In the genomic region with DNA sequence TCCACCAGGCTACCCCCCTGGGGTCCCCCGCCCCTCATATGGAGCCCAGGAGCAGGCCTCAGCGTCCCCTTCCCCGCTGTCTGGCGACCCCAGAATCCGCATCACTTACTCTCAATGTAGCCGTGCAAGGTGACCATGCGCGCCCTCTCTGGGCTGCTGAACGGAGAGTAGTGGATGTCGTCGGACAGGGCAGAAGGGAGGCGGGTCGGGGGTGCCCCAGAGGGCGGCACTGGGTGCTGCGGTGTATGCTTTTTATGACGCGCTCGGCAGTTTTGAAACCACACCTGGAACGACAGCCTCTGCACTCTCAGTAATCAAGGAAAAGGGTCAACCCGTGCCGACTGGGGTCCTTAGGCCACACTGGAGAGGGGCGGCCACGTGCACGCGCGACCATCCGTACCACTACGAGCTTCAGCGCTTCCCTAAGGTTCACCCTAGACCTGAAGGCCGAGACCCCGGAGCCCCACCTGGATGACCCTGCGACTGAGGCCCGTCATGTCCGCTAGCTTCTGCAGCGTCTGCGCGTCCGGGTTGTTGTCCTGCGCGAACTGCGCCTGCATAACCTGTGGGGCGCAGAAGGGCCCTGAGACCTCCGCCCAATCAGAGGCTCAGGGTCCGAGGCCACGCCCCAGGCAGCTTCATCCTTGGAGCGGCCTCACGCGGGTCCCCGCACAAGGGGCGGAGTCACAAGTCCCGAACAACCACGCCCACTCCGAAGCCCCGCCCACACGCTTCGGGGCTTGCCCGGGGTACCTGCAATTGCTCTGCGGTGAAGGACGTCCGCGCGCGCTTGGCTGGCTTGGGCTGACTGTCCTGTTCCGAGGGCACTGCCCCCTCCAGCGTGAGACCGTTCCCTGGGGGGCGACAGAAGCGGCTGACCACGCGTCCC, we compare ENCODE assay signal across 8 mouse cellular contexts. TPM values are rescaled to one million over a fixed set of nuclear protein-coding genes. Genes with fewer than 3 reads are reported as not detected.
A peak's percentile ranks its signal among the peaks of the same experiment; 100 is the strongest.
DNase-seq lines count a peak whose midpoint lies in the region; ATAC-seq and TF ChIP-seq lines count a peak whose summit lies in the region.

No protein-coding gene starts in this region.

- no peak overlapping the region for H3K9ac ChIP-seq in lung, postnatal 0 days (replicated peaks; ENCODE audit: low read depth)

- no peak overlapping the region for H3K27ac ChIP-seq in left cerebral cortex, adult 2 months
- no peak overlapping the region for H3K27ac ChIP-seq in lung, postnatal 0 days (ENCODE audit: low read length)

- peak overlapping the region; percentile 7 for H3K4me3 ChIP-seq in left cerebral cortex, adult 2 months
- peak overlapping the region; percentile 29 for H3K4me3 ChIP-seq in lung, postnatal 0 days (ENCODE audit: low read depth, low read length)

- 18% methylated on average over 64 of the region's 70 CpGs for WGBS in lung, postnatal 0 days

- peaks cover 7% of the 10 kb centered on the region for H3K4me1 ChIP-seq in lung, postnatal 0 days (ENCODE audit: insufficient read depth, low read depth, low read length)

- TF ChIP-seq EP300 in lung, postnatal 0 days (IDR thresholded peaks at IDR 0.05): no peak

- intact Hi-C loops in left cerebral cortex, adult 2 months (cut with DNase I): no loop called here
- intact Hi-C loops in left cerebral cortex, postnatal 36 days (cut with DNase I): no loop called here

- H3K27me3 ChIP-seq in lung, postnatal 0 days (replicated peaks; ENCODE audit: insufficient read depth, low read length): peaks cover 54% of the 10 kb centered on the region

- TF ChIP-seq CTCF in left cerebral cortex, adult 2 months (IDR thresholded peaks at IDR 0.05): no peak
- TF ChIP-seq CTCF in lung, postnatal 0 days (IDR thresholded peaks at IDR 0.05): no peak

- peak; percentile 27 to 38 for DNase-seq in left cerebral cortex, adult 2 months (ENCODE audit: extremely low spot score in 1 of 2, low spot score in 2 of 2)
- DNase-seq in left cerebral cortex, postnatal 36 days (ENCODE audit: low spot score in 2 of 2): no peak
- DNase-seq in c-Kit-positive CD71-positive TER-119-positive erythroid progenitor cells, embryonic 14.5 days (ENCODE audit: low spot score): peak; percentile 59
- DNase-seq in kidney, adult 9 months: peak; percentile 48
- peak; percentile 42 for DNase-seq in lung, postnatal 0 days (ENCODE audit: low spot score)
- DNase-seq in retina, embryonic 14.5 days (ENCODE audit: low spot score): peak; percentile 84

- peak; percentile 81 for ATAC-seq in granulocyte monocyte progenitor cell, adult 5-6 weeks (replicated peaks; ENCODE audit: poor library complexity, severe bottlenecking)
- peak; percentile 75 for ATAC-seq in lung, postnatal 0 days
- no peak for ATAC-seq in frontal cortex, adult (ENCODE audit: low TSS enrichment)

- no peaks in the 10 kb centered on the region for H3K9me3 ChIP-seq in lung, postnatal 0 days (ENCODE audit: low read length)

- H3K36me3 ChIP-seq in lung, postnatal 0 days (ENCODE audit: insufficient read depth, low read length): no peaks in the 10 kb centered on the region

- H3K4me2 ChIP-seq in lung, postnatal 0 days (replicated peaks; ENCODE audit: low read depth, low read length): peak overlapping the region; percentile 60

RNA-seq across cellular contexts. Expression of a gene that starts 14.1 kb away (rescaled TPM):
- 10 to 100 TPM; 16.3 to 19.6 TPM for total RNA-seq in left cerebral cortex, adult 2 months (2021)
- 10 to 100 TPM; 15.9 to 19.0 TPM for total RNA-seq in left cerebral cortex, postnatal 36 days (2021)
- not detected in 2 replicates for total RNA-seq in granulocyte monocyte progenitor cell, adult 5-6 weeks (2014; fragmentation: Nextera tagmentation)
- total RNA-seq in granulocyte monocyte progenitor cell, adult 5-6 weeks (2017): not detected in 2 replicates
- polyA plus RNA-seq in lung, postnatal 0 days (2015; fragmentation: Nextera tagmentation; extraction: Ambion mirVana): 1.7 and 2.0 TPM in 2 replicates

RNA-seq across cellular contexts. Expression of a gene that starts 41.8 kb away (rescaled TPM):
- total RNA-seq in left cerebral cortex, adult 2 months (2021): 1 to 10 TPM; 1.0 to 1.4 TPM
- total RNA-seq in left cerebral cortex, postnatal 36 days (2021): under 1 TPM; 0.61 to 0.79 TPM
- total RNA-seq in granulocyte monocyte progenitor cell, adult 5-6 weeks (2014; fragmentation: Nextera tagmentation): not detected in 2 replicates
- total RNA-seq in granulocyte monocyte progenitor cell, adult 5-6 weeks (2017): 1.5 TPM in 1 of 2 replicates, not detected in the other
- 5.3 and 6.7 TPM in 2 replicates for polyA plus RNA-seq in lung, postnatal 0 days (2015; fragmentation: Nextera tagmentation; extraction: Ambion mirVana)

RNA-seq across cellular contexts. Expression of a gene that starts 41.9 kb away (rescaled TPM):
- total RNA-seq in left cerebral cortex, adult 2 months (2021): 100 to 1,000 TPM; 185 to 195 TPM
- total RNA-seq in left cerebral cortex, postnatal 36 days (2021): 100 to 1,000 TPM; 177 to 217 TPM
- total RNA-seq in granulocyte monocyte progenitor cell, adult 5-6 weeks (2014; fragmentation: Nextera tagmentation): 105 and 132 TPM in 2 replicates
- total RNA-seq in granulocyte monocyte progenitor cell, adult 5-6 weeks (2017): 38.0 and 58.6 TPM in 2 replicates
- polyA plus RNA-seq in lung, postnatal 0 days (2015; fragmentation: Nextera tagmentation; extraction: Ambion mirVana): 202 and 228 TPM in 2 replicates

RNA-seq across cellular contexts. Expression of a gene that starts 45.1 kb away (rescaled TPM):
- 10 to 100 TPM; 14.6 to 18.7 TPM for total RNA-seq in left cerebral cortex, adult 2 months (2021)
- total RNA-seq in left cerebral cortex, postnatal 36 days (2021): 10 to 100 TPM; 18.0 to 18.1 TPM
- total RNA-seq in granulocyte monocyte progenitor cell, adult 5-6 weeks (2014; fragmentation: Nextera tagmentation): 16.9 and 21.4 TPM in 2 replicates
- total RNA-seq in granulocyte monocyte progenitor cell, adult 5-6 weeks (2017): 20.4 and 21.7 TPM in 2 replicates
- 24.2 and 27.2 TPM in 2 replicates for polyA plus RNA-seq in lung, postnatal 0 days (2015; fragmentation: Nextera tagmentation; extraction: Ambion mirVana)

RNA-seq across cellular contexts. Expression of a gene that starts 45.5 kb away (rescaled TPM):
- total RNA-seq in left cerebral cortex, adult 2 months (2021): 10 to 100 TPM; 47.9 to 48.9 TPM
- 10 to 100 TPM; 46.1 to 52.7 TPM for total RNA-seq in left cerebral cortex, postnatal 36 days (2021)
- total RNA-seq in granulocyte monocyte progenitor cell, adult 5-6 weeks (2014; fragmentation: Nextera tagmentation): 19.4 and 23.1 TPM in 2 replicates
- 18.6 and 20.1 TPM in 2 replicates for total RNA-seq in granulocyte monocyte progenitor cell, adult 5-6 weeks (2017)
- 60.5 and 64.2 TPM in 2 replicates for polyA plus RNA-seq in lung, postnatal 0 days (2015; fragmentation: Nextera tagmentation; extraction: Ambion mirVana)

Comparison
In these comparisons a context has a peak if more than half of its experiments do, and no peak if none do; other contexts are left out.
1. DNase-seq: peak in left cerebral cortex, adult 2 months (2 of 2), c-Kit-positive CD71-positive TER-119-positive erythroid progenitor cells, embryonic 14.5 days (single experiment), kidney, adult 9 months (single experiment), lung, postnatal 0 days (single experiment) and retina, embryonic 14.5 days (single experiment); none in left cerebral cortex, postnatal 36 days (0 of 2).
2. RNA of a gene that starts 14.1 kb away (total RNA-seq): 16.3 to 19.6 TPM in left cerebral cortex, adult 2 months and 15.9 to 19.0 TPM in left cerebral cortex, postnatal 36 days; not detected in granulocyte monocyte progenitor cell, adult 5-6 weeks; every median in the first group is over 10 times any median in the second.